Mouse (Mus musculus): ENCODE measurements around the gene Olfr311. TPM values are rescaled to one million over a fixed set of nuclear protein-coding genes. Genes with fewer than 3 reads are reported as not detected.

Gene Olfr311
- total RNA-seq, 2 experiments from 2014 or later: not detected

DNA sequence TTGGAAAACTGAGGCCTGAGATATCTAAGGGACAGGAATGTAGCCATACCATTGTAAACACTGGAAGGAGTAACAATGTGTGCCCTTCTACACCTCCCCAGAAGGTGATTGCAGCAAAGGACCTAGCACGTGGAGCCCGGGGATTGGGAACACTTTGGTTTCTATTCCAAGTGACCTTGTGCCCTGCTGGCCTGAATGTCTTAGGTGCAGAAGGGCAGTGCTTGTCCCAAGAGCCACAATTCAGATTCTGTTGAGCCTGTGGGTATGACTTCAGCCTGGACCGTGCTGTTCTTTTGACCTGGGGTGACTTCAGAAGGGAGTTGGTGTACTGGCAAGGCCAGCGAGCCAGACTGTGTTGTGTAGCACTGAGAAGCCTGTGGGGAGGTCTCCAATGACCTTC, 31.9 kb downstream of the Olfr311 start:
- no peak for DNase-seq (ENCODE audit: low spot score in 2 of 2)

- no peak for DNase-seq (ENCODE audit: low spot score in 2 of 2)
These were observed 44.7 kb downstream of the Olfr311 start for GRCm38 (mm10) chr11:58883756-58884155.

- no peak for DNase-seq (ENCODE audit: low spot score in 2 of 2)
These were observed 51.5 kb downstream of the Olfr311 start for GRCm38 (mm10) chr11:58890511-58890910.

Other genes with a start within 250 kb of the Olfr311 start
- not detected for gene Olfr324, start 244.1 kb upstream of the Olfr311 start, total RNA-seq (2021)
- gene 2210407C18Rik, start 223.2 kb upstream of the Olfr311 start, total RNA-seq (2021): not detected
- not detected for gene Olfr323, start 208.8 kb upstream of the Olfr311 start, total RNA-seq (2021)
- not detected for gene Trim58, start 198.8 kb upstream of the Olfr311 start, total RNA-seq (2021)
- gene Olfr322, start 180.5 kb upstream of the Olfr311 start, total RNA-seq (2021): not detected
- not detected for gene Olfr320, start 158.2 kb upstream of the Olfr311 start, total RNA-seq (2021)
- gene Olfr319, start 140.1 kb upstream of the Olfr311 start, total RNA-seq (2021): not detected
- not detected for gene Olfr318, start 115.2 kb upstream of the Olfr311 start, total RNA-seq (2021)
- not detected for gene Olfr317, start 100.0 kb upstream of the Olfr311 start, total RNA-seq (2021)
- not detected for gene Olfr316, start 86.5 kb upstream of the Olfr311 start, total RNA-seq (2021)
- gene Olfr315, start 66.1 kb upstream of the Olfr311 start, total RNA-seq (2021): not detected
- gene Olfr314, start 56.3 kb upstream of the Olfr311 start, total RNA-seq (2021): not detected
- 1 to 10 TPM; 2.6 to 3.1 TPM for gene Fam183b, start 37.3 kb upstream of the Olfr311 start, total RNA-seq (2021)
- not detected for gene Olfr313, start 24.3 kb upstream of the Olfr311 start, total RNA-seq (2021)
- not detected for gene Olfr312, start 10.0 kb upstream of the Olfr311 start, total RNA-seq (2021)
- 1 to 10 TPM; 4.1 to 5.7 TPM for gene Gm12258, start 7.9 kb downstream of the Olfr311 start, total RNA-seq (2021)
- 1 to 10 TPM; 4.0 to 5.9 TPM for gene 2810021J22Rik, start 28.0 kb downstream of the Olfr311 start, total RNA-seq (2021)
- gene Zfp39, start 65.0 kb downstream of the Olfr311 start, total RNA-seq (2021): 1 to 10 TPM; 3.3 to 4.1 TPM
- not detected for gene Btnl10, start 78.7 kb downstream of the Olfr311 start, total RNA-seq (2021)
- 100 to 1,000 TPM; 171 to 177 TPM for gene Rnf187, start 99.7 kb downstream of the Olfr311 start, total RNA-seq (2021)
- 1 to 10 TPM; 5.8 to 6.0 TPM for gene Hist3h2ba, start 109.7 kb downstream of the Olfr311 start, total RNA-seq (2021)
- gene Hist3h2a, start 115.4 kb downstream of the Olfr311 start, total RNA-seq (2021): 10 to 100 TPM; 13.3 to 17.6 TPM
- gene Trim17, start 115.4 kb downstream of the Olfr311 start, total RNA-seq (2021): under 1 TPM; 0.06 to 0.10 TPM
- 10 to 100 TPM; 22.0 to 27.1 TPM for gene Trim11, start 138.8 kb downstream of the Olfr311 start, total RNA-seq (2021)